Mouse (Mus musculus): Measurements from ENCODE around the gene Gphb5.

The Gphb5 gene

DNA sequence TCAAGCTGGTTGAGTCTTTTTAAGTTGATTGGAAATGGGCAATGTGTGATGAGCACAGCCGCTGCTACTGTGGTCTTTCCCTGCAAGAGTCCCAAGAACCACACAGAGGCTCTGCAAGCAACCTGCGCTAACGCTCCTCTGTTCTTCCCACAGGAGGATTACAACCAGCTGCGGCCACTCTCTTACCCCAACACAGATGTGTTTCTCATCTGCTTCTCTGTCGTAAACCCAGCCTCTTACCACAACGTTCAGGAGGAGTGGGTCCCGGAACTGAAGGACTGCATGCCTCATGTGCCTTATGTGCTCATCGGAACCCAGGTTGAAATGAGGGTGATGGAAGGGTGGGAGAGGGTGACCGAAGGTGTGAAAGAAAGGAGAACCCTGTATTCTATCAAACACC is 25.1 kb downstream of the Gphb5 start:
- DNase-seq (ENCODE audit: low spot score), result no peak

DNA sequence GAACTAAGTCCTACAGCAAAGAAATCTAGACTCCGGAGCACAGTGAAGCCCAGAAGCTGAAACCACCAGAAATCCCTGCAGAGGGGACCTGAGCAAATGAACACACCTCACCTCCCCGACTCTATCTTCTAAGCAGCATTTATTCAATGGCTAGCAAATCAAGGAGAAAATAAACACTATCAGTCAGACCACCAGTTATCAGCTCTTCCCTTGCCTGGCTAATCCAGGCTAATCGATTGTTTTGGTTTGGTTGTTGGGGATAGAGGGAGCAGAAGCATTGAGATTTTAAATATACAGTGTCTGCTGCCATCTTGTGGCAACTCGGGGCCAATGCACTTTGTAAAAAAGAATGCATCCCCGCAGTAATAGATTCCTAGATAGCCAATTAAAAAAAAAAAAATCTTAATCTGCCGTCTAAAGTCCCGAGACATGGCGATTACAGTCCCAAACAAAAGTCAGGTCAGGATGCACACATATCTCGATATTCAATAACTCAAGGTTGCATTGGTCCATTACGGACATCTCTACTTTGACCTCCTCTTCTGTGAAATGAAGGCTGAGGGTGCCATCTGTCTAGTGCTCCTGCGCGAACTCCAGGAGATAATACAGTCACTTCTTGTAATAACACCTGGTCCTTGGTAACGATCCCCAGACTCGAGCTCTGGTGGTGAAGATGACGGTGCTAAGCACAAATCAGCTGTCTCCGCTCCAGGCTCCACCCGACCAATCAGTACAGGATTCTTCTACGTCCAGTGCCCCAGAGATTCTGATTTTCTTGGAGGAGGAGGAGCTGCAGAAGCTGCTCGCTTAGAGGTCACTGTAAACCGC is 27.1 kb downstream of the Gphb5 start:
- peak; percentile 67 for DNase-seq (ENCODE audit: low spot score)

DNA sequence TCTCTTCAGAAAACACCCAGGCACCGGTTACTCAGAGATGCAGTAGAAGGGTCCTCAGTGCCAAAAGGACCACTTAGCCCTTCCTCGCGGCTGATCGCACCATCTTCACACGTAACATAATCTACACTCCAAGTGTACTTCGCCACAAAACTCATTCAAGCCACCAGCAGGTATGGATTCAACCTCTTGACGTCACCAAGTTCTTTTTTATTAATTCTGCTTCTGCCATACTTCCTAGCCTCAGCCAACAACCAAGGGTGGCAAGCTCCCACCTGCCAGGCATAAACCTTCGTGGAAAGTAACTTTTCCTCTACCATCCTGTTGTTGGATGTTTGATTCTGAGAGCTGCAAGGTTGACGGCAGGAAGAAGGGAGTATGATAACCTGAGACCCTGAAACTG is 28.1 kb downstream of the Gphb5 start:
- DNase-seq (ENCODE audit: low spot score), result no peak

DNA sequence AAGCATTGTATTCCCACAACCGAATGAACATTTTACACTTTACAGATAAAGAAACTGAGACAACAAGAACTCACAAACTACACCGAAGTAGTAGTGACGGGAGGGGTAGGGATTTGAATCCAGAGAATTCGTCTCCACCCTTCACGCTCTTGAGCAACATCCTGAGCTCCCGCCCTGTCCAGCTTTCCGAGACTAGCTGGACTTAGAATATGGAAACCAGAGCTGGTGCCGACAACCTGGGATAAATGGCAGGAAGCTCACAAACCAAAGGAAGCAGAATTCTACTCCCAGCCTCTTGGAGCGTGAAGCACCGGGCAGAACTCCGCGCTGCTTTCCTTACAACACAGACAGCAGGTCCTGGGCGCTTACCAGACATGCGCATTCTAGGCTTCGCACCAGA is 28.7 kb downstream of the Gphb5 start:
- no peak for DNase-seq (ENCODE audit: low spot score)

DNA sequence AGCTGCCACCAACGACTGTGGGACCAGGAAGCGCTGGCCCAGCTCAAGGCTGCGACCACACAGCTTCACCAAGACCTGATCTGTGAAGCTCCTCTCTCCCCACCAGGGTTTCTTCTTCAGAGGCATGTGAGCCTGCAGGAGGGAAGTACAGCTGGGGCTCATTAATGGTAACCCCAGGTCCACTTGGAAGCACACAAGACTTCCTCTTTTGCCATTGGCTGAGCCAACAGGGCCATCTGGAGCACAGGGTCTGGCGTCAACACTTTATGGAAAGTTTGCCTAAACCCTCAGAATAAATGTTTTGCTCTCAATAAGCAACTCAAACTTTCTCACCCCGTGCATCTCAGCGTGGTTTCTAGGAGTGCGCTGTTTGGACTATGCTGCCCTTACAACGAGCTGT is 29.4 kb downstream of the Gphb5 start:
- no peak for DNase-seq (ENCODE audit: low spot score)

DNA sequence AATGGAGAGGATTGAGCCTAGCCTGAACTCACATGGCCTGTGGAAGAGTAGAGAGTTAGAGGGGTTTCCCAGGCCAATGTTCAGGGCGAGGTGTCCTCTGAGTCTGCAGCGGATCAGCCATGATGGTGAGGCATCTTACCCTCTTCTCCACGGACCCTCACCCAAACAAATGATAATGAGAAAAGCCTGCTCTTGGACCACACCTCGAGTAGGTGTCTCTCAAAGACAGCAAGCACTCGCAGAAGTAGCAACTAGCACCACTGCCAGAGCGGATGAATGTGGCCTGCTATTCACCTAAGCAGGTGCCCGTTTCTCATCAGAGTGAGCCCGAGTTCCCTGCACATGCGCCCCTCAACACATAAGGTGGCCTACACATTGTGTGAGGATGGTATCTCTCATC is 29.9 kb downstream of the Gphb5 start:
- no peak for DNase-seq (ENCODE audit: low spot score)

DNA sequence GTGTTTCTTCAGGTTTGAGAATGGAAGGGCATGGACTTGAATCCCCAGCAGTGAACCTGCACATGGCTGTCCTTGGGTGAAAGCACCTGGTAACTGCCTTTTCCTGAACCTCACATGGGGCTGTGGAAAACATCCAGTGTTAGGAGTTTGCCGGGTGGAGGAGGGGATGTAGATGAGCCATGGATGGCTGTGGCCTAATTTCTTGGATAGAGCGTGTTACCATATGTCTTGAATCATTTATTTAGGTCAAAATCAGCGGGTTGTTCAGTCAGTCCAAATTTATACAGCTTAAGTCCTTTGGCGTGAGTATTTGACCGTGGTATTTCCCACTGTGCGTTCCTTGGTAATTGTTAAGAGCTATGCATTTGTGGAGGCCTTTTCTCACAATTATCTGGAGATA is 40.5 kb downstream of the Gphb5 start:
- no peak for DNase-seq (ENCODE audit: low spot score)

DNA sequence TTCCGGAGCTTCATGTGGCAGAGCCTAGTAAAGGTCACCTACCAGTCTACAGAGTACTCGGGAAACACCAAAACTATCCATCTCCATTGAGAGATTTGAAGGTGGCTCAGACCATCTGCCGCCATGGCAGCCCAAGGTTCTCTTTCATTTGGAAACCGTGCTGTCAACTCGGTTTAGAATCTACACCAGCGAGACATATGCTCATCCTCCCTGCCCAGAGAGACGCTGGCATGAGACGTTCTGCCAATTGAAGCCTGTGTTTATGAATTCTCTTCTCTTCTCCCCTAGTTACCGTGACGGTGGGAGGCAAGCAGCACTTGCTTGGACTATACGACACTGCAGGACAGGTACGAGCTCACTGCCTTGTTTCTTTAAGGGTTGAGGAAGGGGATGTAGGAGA is 41.5 kb downstream of the Gphb5 start:
- no peak for DNase-seq (ENCODE audit: low spot score)

DNA sequence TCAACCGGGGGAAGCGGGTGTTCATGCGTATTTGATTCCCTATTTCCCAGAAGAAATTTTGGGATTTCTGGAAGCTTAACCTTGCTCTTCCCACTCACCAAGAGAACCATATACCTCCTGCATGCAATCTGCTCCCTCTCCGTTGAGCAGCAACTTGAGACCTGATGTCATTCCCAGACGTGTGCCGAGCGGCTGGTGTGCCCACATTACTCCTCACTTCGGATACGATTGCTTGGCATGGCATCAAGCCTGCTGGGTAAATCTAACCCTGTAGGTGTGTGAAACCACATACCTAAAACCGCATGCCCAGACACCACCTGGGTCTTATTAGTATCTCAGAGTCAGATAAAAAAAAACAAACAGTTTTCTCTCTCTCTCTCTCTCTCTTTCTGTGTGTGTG is 42.1 kb downstream of the Gphb5 start:
- DNase-seq (ENCODE audit: low spot score), result no peak

DNA sequence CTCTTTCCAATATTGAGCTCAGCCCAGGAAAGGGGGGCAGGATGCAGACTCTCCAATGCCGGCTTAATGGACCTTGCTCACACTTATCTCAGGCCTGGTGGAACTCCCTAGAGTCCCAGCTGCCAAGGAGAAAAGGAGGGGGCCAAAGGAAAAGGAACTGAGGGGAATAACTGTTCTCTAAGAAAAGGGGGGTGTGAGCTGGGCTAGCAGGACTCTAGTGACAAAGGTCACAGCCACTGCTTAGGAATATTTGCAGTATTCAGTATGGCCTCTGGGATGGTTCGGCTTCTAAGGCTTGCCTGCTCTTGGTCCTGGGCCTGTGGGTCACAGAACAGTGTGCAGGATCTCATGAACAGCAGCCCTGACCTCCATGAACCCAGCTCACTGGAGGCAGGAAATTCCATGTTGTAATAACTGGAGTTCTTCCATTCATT is 47.1 kb downstream of the Gphb5 start:
- no peak for DNase-seq (ENCODE audit: low spot score)

DNA sequence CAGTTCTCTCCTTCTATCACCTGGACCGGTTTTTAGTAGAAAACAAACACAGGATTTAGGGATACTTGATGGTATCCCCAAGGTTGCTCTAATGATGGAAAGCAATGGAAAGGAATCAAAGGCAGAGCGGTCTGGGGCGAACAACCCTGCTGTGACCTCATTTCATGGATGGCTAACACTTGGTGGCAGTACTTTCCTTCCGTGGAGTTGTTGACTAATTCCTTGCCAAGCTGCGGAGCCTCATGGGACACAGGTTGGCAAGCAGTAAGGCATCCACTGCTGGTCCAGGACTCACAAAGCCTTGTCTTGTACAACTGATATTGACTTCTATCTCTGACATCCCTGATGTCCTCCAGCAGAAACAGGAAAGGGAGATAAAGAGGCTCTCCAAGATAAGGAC is 48.1 kb downstream of the Gphb5 start:
- DNase-seq (ENCODE audit: low spot score), result no peak

DNA sequence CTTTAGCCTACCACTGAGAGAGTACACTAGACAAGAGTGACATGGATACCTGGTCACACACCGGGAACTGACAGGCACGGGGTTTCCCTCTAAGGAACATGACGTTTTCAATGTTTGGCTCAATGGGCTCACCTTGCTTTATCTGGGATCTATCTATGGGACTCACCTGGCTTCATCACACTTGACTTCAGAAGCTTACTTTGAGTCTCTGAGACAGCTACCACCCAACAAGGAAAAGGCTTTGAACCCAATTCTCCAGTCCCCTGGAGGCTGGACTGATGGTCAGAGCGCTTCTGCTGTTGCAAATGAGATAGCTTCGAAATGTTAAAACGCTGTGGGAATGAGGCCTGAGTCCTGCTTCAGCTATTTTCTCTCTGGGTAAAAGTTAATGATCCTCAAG is 49.2 kb downstream of the Gphb5 start:
- no peak for DNase-seq (ENCODE audit: low spot score)

DNA sequence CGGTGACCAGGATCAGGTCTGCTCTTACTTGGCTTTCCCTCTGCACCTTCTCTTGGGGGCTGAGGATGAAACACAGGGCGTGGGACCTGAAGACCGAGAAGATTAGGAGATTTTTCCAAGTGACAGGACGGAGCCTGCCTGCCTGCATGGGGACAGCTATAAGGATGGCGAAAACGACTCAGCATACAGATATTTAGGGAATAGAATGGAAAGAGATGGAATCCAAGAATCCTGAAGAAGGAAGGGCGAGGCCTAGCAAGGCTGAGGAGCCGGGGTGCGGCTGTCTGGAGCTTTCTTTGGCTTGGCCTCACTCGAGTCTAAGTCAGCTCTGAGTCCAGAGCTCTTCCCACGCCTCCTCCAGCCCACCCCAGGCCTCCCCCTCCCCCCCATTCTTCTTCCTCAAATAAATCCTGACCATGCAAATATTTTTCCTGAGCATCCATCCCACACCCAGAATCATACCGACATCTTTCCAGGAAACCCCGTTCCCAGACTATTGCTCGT is 50.9 kb downstream of the Gphb5 start:
- no peak for DNase-seq (ENCODE audit: low spot score)

DNA sequence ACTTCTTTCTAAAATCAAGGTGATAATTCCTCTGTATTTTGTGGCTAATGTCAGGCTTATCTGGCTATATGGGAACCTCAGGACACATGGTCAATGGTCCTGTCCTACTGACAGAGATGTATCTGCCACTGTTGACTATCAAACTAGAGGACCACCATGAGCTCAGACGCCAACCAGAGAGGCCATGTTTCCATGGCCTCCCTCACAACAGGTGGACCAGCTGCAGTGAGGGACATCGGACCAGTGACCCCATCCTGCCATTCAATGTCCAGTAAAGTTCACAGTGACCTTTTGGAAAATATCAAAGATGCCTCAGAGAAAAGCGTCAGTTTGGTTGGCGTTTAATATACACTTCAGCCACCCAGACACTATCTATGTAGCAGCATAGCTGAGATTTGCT is 52.2 kb downstream of the Gphb5 start:
- no peak for DNase-seq (ENCODE audit: low spot score)

DNA sequence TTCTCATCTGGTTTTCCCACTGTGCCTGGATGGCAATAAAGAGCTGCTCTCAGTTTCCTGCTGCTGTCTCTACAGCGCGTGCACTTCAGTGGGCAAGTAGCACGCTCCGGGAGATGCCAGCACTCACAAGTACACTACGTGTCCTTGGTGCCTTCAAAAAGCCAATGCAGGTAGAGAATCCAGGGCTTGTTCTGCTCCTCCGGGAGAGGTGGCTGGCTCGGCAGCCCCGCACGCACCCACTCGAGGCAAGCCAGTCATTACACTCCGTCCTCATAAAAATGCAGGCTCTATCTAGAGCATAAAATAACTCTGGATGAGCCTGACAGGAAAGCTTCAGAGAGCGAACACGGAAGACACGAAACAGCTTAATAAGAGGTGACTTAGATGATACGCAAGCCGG is 54.1 kb downstream of the Gphb5 start:
- DNase-seq (ENCODE audit: low spot score), result no peak

Data from layer of hippocampus, adult 11-12 months (tissue).